Mouse (Mus musculus) liver, embryonic 12.5 days (tissue): ENCODE results near the gene Was. TPM values are rescaled to one million over a fixed set of nuclear protein-coding genes. Genes with fewer than 3 reads are reported as not detected.
"Not testable (repeated sequence)": the region's sequence is repeated elsewhere in the genome, so short reads cannot be mapped to it uniquely, and the experiment has no call there.

Experiments used
- ATAC-seq: fragments of 200-750 bp; cut with Nextera tagmentation; 2 replicates; pipeline ENCODE4 v1.8.0; 2017; ENCODE audit warnings: moderate number of reproducible peaks, mild to moderate bottlenecking, moderate library complexity
- H3K27ac ChIP-seq: fragments of 300-500 bp; sonication (generic); 2 replicates; pipeline ENCODE4 v1.5.1; 2016; ENCODE audit warnings: mild to moderate bottlenecking
- H3K27me3 ChIP-seq: fragments of 300-500 bp; sonication (generic); replicated peaks from 2 replicates; pipeline ENCODE4 v1.6.1; 2016; ENCODE audit warnings: mild to moderate bottlenecking, moderate library complexity
- H3K36me3 ChIP-seq: fragments of 300-500 bp; sonication (generic); 2 replicates; pipeline ENCODE4 v1.6.1; 2016; ENCODE audit warnings: mild to moderate bottlenecking, moderate library complexity
- H3K4me1 ChIP-seq: fragments of 300-500 bp; sonication (generic); 2 replicates; pipeline ENCODE4 v1.6.1; 2016
- H3K4me2 ChIP-seq: fragments of 300-500 bp; sonication (generic); 2 replicates; pipeline ENCODE4 v1.6.1; 2016; ENCODE audit warnings: mild to moderate bottlenecking, moderate library complexity
- H3K4me3 ChIP-seq: fragments of 300-500 bp; sonication (generic); 2 replicates; pipeline ENCODE4 v1.5.1; 2016; ENCODE audit warnings: mild to moderate bottlenecking, moderate library complexity
- H3K9ac ChIP-seq: fragments of 300-500 bp; sonication (generic); 2 replicates; pipeline ENCODE4 v1.6.1; 2016; ENCODE audit warnings: mild to moderate bottlenecking, moderate library complexity
- H3K9me3 ChIP-seq: fragments of 300-500 bp; sonication (generic); replicated peaks from 2 replicates; pipeline ENCODE4 v1.6.1; 2016; ENCODE audit warnings: mild to moderate bottlenecking, moderate library complexity
- WGBS: fragments of 180-500 bp; shearing (Covaris S2); methylation state at CpG from one replicate; pipeline ENCODE4 v1.1.7; 2016; ENCODE audit not compliant: insufficient replicate concordance; 5-methylcytosine and 5-hydroxymethylcytosine counted together
- polyA plus RNA-seq: library from polyadenylated mRNA; unstranded; fragments of >200 nt; fragmentation: Nextera tagmentation; extraction: Ambion mirVana; gene quantifications from 2 replicates; pipeline ENCODE4 v1.2.1, GENCODE M21; 2016

The Was gene
- polyA plus RNA-seq, 1 experiment from 2014 or later: 3.5 TPM

- peak overlapping the region; percentile 84; the same call in 1 of the 2 replicates for H3K27ac ChIP-seq
- no peak for ATAC-seq
- no peaks in the 10 kb centered on the region for H3K27me3 ChIP-seq
- no peaks in the 10 kb centered on the region for H3K9me3 ChIP-seq
- no peak overlapping the region for H3K4me2 ChIP-seq
- WGBS: 29% methylated on average over 3 of the region's 3 CpGs
- H3K4me1 ChIP-seq: peaks cover 33% of the 10 kb centered on the region
- no peak overlapping the region for H3K9ac ChIP-seq
- H3K4me3 ChIP-seq: no peak overlapping the region
- H3K36me3 ChIP-seq: no peaks in the 10 kb centered on the region
Measured at GRCm38 (mm10) chrX:8101017-8101416, 10.7 kb upstream of the Was start.

GRCm38 (mm10) chrX:8099435-8099834 lies 9.1 kb upstream of the Was start:
- no peak for ATAC-seq
- no peaks in the 10 kb centered on the region for H3K27me3 ChIP-seq
- WGBS: 30% methylated on average over 4 of the region's 4 CpGs
- H3K4me1 ChIP-seq: peaks cover 38% of the 10 kb centered on the region
- H3K4me3 ChIP-seq: no peak overlapping the region
- peak overlapping the region; percentile 54; the same call in 1 of the 2 replicates for H3K27ac ChIP-seq
- H3K4me2 ChIP-seq: no peak overlapping the region
- no peaks in the 10 kb centered on the region for H3K9me3 ChIP-seq
- H3K36me3 ChIP-seq: no peaks in the 10 kb centered on the region
- H3K9ac ChIP-seq: no peak overlapping the region

- H3K4me1 ChIP-seq: peaks cover 32% of the 10 kb centered on the region
- peak overlapping the region; percentile 47 for H3K4me3 ChIP-seq
- WGBS: 6% methylated on average over 19 of the region's 19 CpGs
Measured at GRCm38 (mm10) chrX:8096787-8097242, 6.5 kb upstream of the Was start.

GRCm38 (mm10) chrX:8096068-8096786 lies 5.9 kb upstream of the Was start:
- Histone ChIP-seq H3K4me2 (peak overlapping the region; percentile 56), H3K9ac (peak overlapping the region; percentile 17; the same call in 1 of the 2 replicates), H3K4me3 (peak overlapping the region; percentile 47), H3K27ac (0 out of 2 replicates have a peak overlapping the region, but pooled peaks have one; percentile 17), H3K4me1 (peaks cover 26% of the 10 kb centered on the region)
- ATAC-seq: peak; percentile 88
- not testable (repeated sequence) for H3K9me3 ChIP-seq, H3K27me3 ChIP-seq, H3K36me3 ChIP-seq
- WGBS: 4% methylated on average over 18 of the region's 48 CpGs

More at GRCm38 (mm10) chrX:8096787-8097242, 6.5 kb upstream of the Was start:
- Histone ChIP-seq H3K4me2 (peak overlapping the region; percentile 62), H3K9ac (peak overlapping the region; percentile 52), H3K36me3 (no peaks in the 10 kb centered on the region), H3K27me3 (no peaks in the 10 kb centered on the region), H3K27ac (peak overlapping the region; percentile 83), H3K9me3 (no peaks in the 10 kb centered on the region)
- peak; percentile 93 for ATAC-seq

GRCm38 (mm10) chrX:8095546-8095945 lies 5.2 kb upstream of the Was start:
- H3K27ac ChIP-seq: 0 out of 2 replicates have a peak overlapping the region, but pooled peaks have one; percentile 17
- peaks cover 21% of the 10 kb centered on the region for H3K4me1 ChIP-seq
- H3K27me3 ChIP-seq: no peaks in the 10 kb centered on the region
- H3K9ac ChIP-seq: peak overlapping the region; percentile 17; the same call in 1 of the 2 replicates
- 56% methylated on average over 10 of the region's 10 CpGs for WGBS
- H3K4me2 ChIP-seq: peak overlapping the region; percentile 56
- no peak for ATAC-seq
- no peaks in the 10 kb centered on the region for H3K9me3 ChIP-seq
- H3K36me3 ChIP-seq: no peaks in the 10 kb centered on the region
- H3K4me3 ChIP-seq: peak overlapping the region; percentile 47

GRCm38 (mm10) chrX:8090954-8091347 lies 653 bp upstream of the Was start:
- not testable (repeated sequence) for H3K27me3 ChIP-seq, H3K9ac ChIP-seq, H3K36me3 ChIP-seq, ATAC-seq, H3K9me3 ChIP-seq, H3K4me3 ChIP-seq, H3K27ac ChIP-seq
- 66% methylated on average over 4 of the region's 5 CpGs for WGBS
- H3K4me1 ChIP-seq: peaks cover 17% of the 10 kb centered on the region
- peak overlapping the region; percentile 61; the same call in 1 of the 2 replicates for H3K4me2 ChIP-seq

GRCm38 (mm10) chrX:8089746-8090145 lies 552 bp downstream of the Was start:
- 39% methylated on average over 3 of the region's 3 CpGs for WGBS
- no peaks in the 10 kb centered on the region for H3K9me3 ChIP-seq
- peak overlapping the region; percentile 61 for H3K4me2 ChIP-seq
- H3K27me3 ChIP-seq: no peaks in the 10 kb centered on the region
- peak overlapping the region; percentile 47 for H3K4me3 ChIP-seq
- H3K9ac ChIP-seq: peak overlapping the region; percentile 58; the same call in 1 of the 2 replicates
- H3K27ac ChIP-seq: peak overlapping the region; percentile 69
- H3K36me3 ChIP-seq: no peaks in the 10 kb centered on the region
- peaks cover 11% of the 10 kb centered on the region; the same call in 1 of the 2 replicates for H3K4me1 ChIP-seq
- no peak for ATAC-seq

GRCm38 (mm10) chrX:8085611-8086010 lies 4.7 kb downstream of the Was start:
- Histone ChIP-seq H3K4me2 (no peak overlapping the region), H3K9ac (no peak overlapping the region), H3K4me3 (no peak overlapping the region), H3K9me3 (no peaks in the 10 kb centered on the region), H3K27ac (no peak overlapping the region), H3K27me3 (no peaks in the 10 kb centered on the region), H3K36me3 (no peaks in the 10 kb centered on the region), H3K4me1 (peaks cover 10% of the 10 kb centered on the region; the same call in 1 of the 2 replicates)
- 75% methylated on average over 8 of the region's 8 CpGs for WGBS
- ATAC-seq: no peak

GRCm38 (mm10) chrX:8084771-8085259 lies 5.5 kb downstream of the Was start:
- 0 out of 2 replicates have a peak, but pooled peaks cover 3% of the 10 kb centered on the region for H3K4me1 ChIP-seq
- no peaks in the 10 kb centered on the region for H3K9me3 ChIP-seq
- H3K36me3 ChIP-seq: no peaks in the 10 kb centered on the region
- H3K27me3 ChIP-seq: no peaks in the 10 kb centered on the region
- H3K9ac ChIP-seq: no peak overlapping the region
- no peak for ATAC-seq
- no peak overlapping the region for H3K4me2 ChIP-seq
- H3K4me3 ChIP-seq: no peak overlapping the region
- no peak overlapping the region for H3K27ac ChIP-seq
- WGBS: 77% methylated on average over 6 of the region's 6 CpGs

- no peaks in the 10 kb centered on the region for H3K9me3 ChIP-seq
- peak overlapping the region; percentile 87 for H3K27ac ChIP-seq
- H3K9ac ChIP-seq: peak overlapping the region; percentile 64
- H3K4me3 ChIP-seq: peak overlapping the region; percentile 73
- 22% methylated on average over 3 of the region's 3 CpGs for WGBS
- ATAC-seq: peak; percentile 36
- no peaks in the 10 kb centered on the region for H3K27me3 ChIP-seq
- peaks cover 31% of the 10 kb centered on the region for H3K4me1 ChIP-seq
- H3K36me3 ChIP-seq: peaks cover 26% of the 10 kb centered on the region
- H3K4me2 ChIP-seq: peak overlapping the region; percentile 70
Measured at GRCm38 (mm10) chrX:8075104-8075503, 15.2 kb downstream of the Was start.

- 4% methylated on average over 39 of the region's 46 CpGs for whole genome bisulfite sequencing
Measured at GRCm38 (mm10) chrX:8074430-8075014, 15.8 kb downstream of the Was start, which contains the start of gene Suv39h1. Gene Suv39h1 (minus strand): TSS chrX:8074760.

More at GRCm38 (mm10) chrX:8074430-8075014, 15.8 kb downstream of the Was start, which contains the start of gene Suv39h1:
- Histone ChIP-seq H3K9me3 (no peaks in the 10 kb centered on the region), H3K36me3 (peaks cover 31% of the 10 kb centered on the region), H3K27me3 (no peaks in the 10 kb centered on the region), H3K4me3 (peak within 1 kb of the TSS; percentile 73), H3K4me1 (peaks cover 31% of the 10 kb centered on the region), H3K4me2 (peak within 1 kb of the TSS; percentile 70), H3K9ac (peak within 1 kb of the TSS; percentile 80), H3K27ac (peak within 1 kb of the TSS; percentile 90)
- ATAC-seq: peak; percentile 98
